Mouse (Mus musculus) heart, postnatal 0 days (tissue): ENCODE results near the gene Hist1h4d.
"Not testable (repeated sequence)": the region's sequence is repeated elsewhere in the genome, so short reads cannot be mapped to it uniquely, and the experiment has no call there.

Experiments
- CTCF ChIP-seq: IDR thresholded peaks from 2 replicates; pipeline ENCODE4 v1.5.1; 2016; ENCODE audit warnings: antibody characterized with exemption, control low read depth, low read depth
- EP300 ChIP-seq: IDR thresholded peaks from 2 replicates; pipeline ENCODE4 v1.6.1; 2016; ENCODE audit warnings: antibody characterized with exemption, low read depth

- not testable (repeated sequence) for TF ChIP-seq CTCF, EP300
Observed at GRCm38 (mm10) chr13:23571504-23572217, 9.7 kb upstream of the Hist1h4d start.
